In genomic region chr7:31151301-31152241, GRCm38 (mm10) we compare ENCODE assay signal across 7 mouse cellular contexts. TPM values are rescaled to one million over a fixed set of nuclear protein-coding genes. Genes with fewer than 3 reads are reported as not detected.
DNase-seq lines count a peak whose midpoint lies in the region; ATAC-seq and TF ChIP-seq lines count a peak whose summit lies in the region.

No protein-coding gene starts in this region.

- peak overlapping the region; percentile 87 for H3K9ac ChIP-seq in hindbrain, embryonic 12.5 days
- H3K9ac ChIP-seq in limb, embryonic 12.5 days (replicated peaks) = peak overlapping the region; percentile 92
- peak overlapping the region; percentile 98 for H3K9ac ChIP-seq in midbrain, embryonic 12.5 days (replicated peaks)

- H3K9me3 ChIP-seq in hindbrain, embryonic 12.5 days (replicated peaks) = no peaks in the 10 kb centered on the region
- no peaks in the 10 kb centered on the region for H3K9me3 ChIP-seq in limb, embryonic 12.5 days
- no peaks in the 10 kb centered on the region for H3K9me3 ChIP-seq in midbrain, embryonic 12.5 days

- no peak for TF ChIP-seq CTCF in brain, embryonic 14.5 days (IDR thresholded peaks at IDR 0.05; ENCODE audit: borderline replicate concordance, extremely low read depth, insufficient read depth, insufficient read length)

- 16% methylated on average over 23 of the region's 23 CpGs for WGBS in hindbrain, embryonic 12.5 days
- 18% methylated on average over 23 of the region's 23 CpGs for WGBS in limb, embryonic 12.5 days
- WGBS in midbrain, embryonic 12.5 days = 19% methylated on average over 23 of the region's 23 CpGs

- TF ChIP-seq POLR2A in brain, embryonic 14.5 days (IDR thresholded peaks at IDR 0.05; ENCODE audit: borderline replicate concordance, extremely low read depth, insufficient read depth, insufficient read length, poor library complexity, severe bottlenecking) = peak; percentile 10; the same call in 1 of the 2 replicates

- ATAC-seq in hindbrain, embryonic 12.5 days (ENCODE audit: low FRiP score) = peak; percentile 47
- ATAC-seq in limb, embryonic 12.5 days (ENCODE audit: insufficient number of reproducible peaks, insufficient read depth, low FRiP score, low TSS enrichment, low read depth) = peak; percentile 54
- peak; percentile 31 for ATAC-seq in midbrain, embryonic 12.5 days (ENCODE audit: low FRiP score, low read depth)

- peak overlapping the region; percentile 97 for H3K27ac ChIP-seq in hindbrain, embryonic 12.5 days
- H3K27ac ChIP-seq in limb, embryonic 12.5 days = peak overlapping the region; percentile 95
- peak overlapping the region; percentile 98 for H3K27ac ChIP-seq in midbrain, embryonic 12.5 days (replicated peaks)

- peak overlapping the region; percentile 89 for H3K4me3 ChIP-seq in hindbrain, embryonic 12.5 days
- peak overlapping the region; percentile 79 for H3K4me3 ChIP-seq in limb, embryonic 12.5 days (replicated peaks)
- peak overlapping the region; percentile 86 for H3K4me3 ChIP-seq in midbrain, embryonic 12.5 days

- DNase-seq in MEL-GATA-1-ER (ENCODE audit: extremely low read depth, low read depth) = peak; percentile 66
- peak; percentile 68 for DNase-seq in brain, embryonic 14.5 days (ENCODE audit: low read depth)
- DNase-seq in forelimb bud, embryonic 11.5 days (ENCODE audit: low read depth, low spot score) = peak; percentile 43
- peak; percentile 44 to 46 for DNase-seq in spleen, postnatal 14 days (ENCODE audit: low spot score in 2 of 2)

- peaks cover 41% of the 10 kb centered on the region for H3K4me1 ChIP-seq in hindbrain, embryonic 12.5 days
- peaks cover 52% of the 10 kb centered on the region for H3K4me1 ChIP-seq in limb, embryonic 12.5 days (replicated peaks)
- peaks cover 24% of the 10 kb centered on the region for H3K4me1 ChIP-seq in midbrain, embryonic 12.5 days

- peaks cover 8% of the 10 kb centered on the region; the same call in 1 of the 2 replicates for H3K36me3 ChIP-seq in hindbrain, embryonic 12.5 days
- peaks cover 6% of the 10 kb centered on the region; the same call in 1 of the 2 replicates for H3K36me3 ChIP-seq in limb, embryonic 12.5 days
- peaks cover 2% of the 10 kb centered on the region for H3K36me3 ChIP-seq in midbrain, embryonic 12.5 days

- no peaks in the 10 kb centered on the region for H3K27me3 ChIP-seq in hindbrain, embryonic 12.5 days
- H3K27me3 ChIP-seq in limb, embryonic 12.5 days = no peaks in the 10 kb centered on the region
- no peaks in the 10 kb centered on the region for H3K27me3 ChIP-seq in midbrain, embryonic 12.5 days

- H3K4me2 ChIP-seq in hindbrain, embryonic 12.5 days (replicated peaks) = peak overlapping the region; percentile 72
- H3K4me2 ChIP-seq in limb, embryonic 12.5 days = peak overlapping the region; percentile 64
- peak overlapping the region; percentile 75 for H3K4me2 ChIP-seq in midbrain, embryonic 12.5 days (replicated peaks)

RNA-seq across cellular contexts. Expression of gene Gramd1a, which starts 4.1 kb away (rescaled TPM):
- 404 and 573 TPM in 2 replicates for polyA plus RNA-seq in brain, embryonic 14.5 days (2012; rRNA removed)
- 185 and 202 TPM in 2 replicates for polyA plus RNA-seq in hindbrain, embryonic 12.5 days (2016; fragmentation: Nextera tagmentation; extraction: Ambion mirVana)
- polyA plus RNA-seq in limb, embryonic 12.5 days (2016; fragmentation: Nextera tagmentation; extraction: Ambion mirVana) = 95.1 and 104 TPM in 2 replicates
- 186 and 194 TPM in 2 replicates for polyA plus RNA-seq in midbrain, embryonic 12.5 days (2016; fragmentation: Nextera tagmentation; extraction: Ambion mirVana)

RNA-seq across cellular contexts. Expression of gene Scn1b, which starts 24.8 kb away (rescaled TPM):
- polyA plus RNA-seq in brain, embryonic 14.5 days (2012; rRNA removed) = 11.2 and 12.9 TPM in 2 replicates
- polyA plus RNA-seq in hindbrain, embryonic 12.5 days (2016; fragmentation: Nextera tagmentation; extraction: Ambion mirVana) = 2.7 and 3.8 TPM in 2 replicates
- polyA plus RNA-seq in limb, embryonic 12.5 days (2016; fragmentation: Nextera tagmentation; extraction: Ambion mirVana) = 1.4 and 2.0 TPM in 2 replicates
- polyA plus RNA-seq in midbrain, embryonic 12.5 days (2016; fragmentation: Nextera tagmentation; extraction: Ambion mirVana) = 1.7 and 1.8 TPM in 2 replicates

RNA-seq across cellular contexts. Expression of gene Hpn, which starts 36.5 kb away (rescaled TPM):
- polyA plus RNA-seq in brain, embryonic 14.5 days (2012; rRNA removed) = 0.62 and 1.00 TPM in 2 replicates
- polyA plus RNA-seq in hindbrain, embryonic 12.5 days (2016; fragmentation: Nextera tagmentation; extraction: Ambion mirVana) = 2.3 and 2.7 TPM in 2 replicates
- polyA plus RNA-seq in limb, embryonic 12.5 days (2016; fragmentation: Nextera tagmentation; extraction: Ambion mirVana) = 2.4 and 3.6 TPM in 2 replicates
- polyA plus RNA-seq in midbrain, embryonic 12.5 days (2016; fragmentation: Nextera tagmentation; extraction: Ambion mirVana) = 0.41 and 0.63 TPM in 2 replicates

Comparison
In these comparisons a context has a peak if more than half of its experiments do, and no peak if none do; other contexts are left out.
1. Peak in every context shown above with its lines: DNase-seq, ATAC-seq, H3K4me3 ChIP-seq and H3K27ac ChIP-seq.